Mouse (Mus musculus) intestine, embryonic 15.5 days (tissue): ENCODE measurements around the gene Gadd45b. TPM values are rescaled to one million over a fixed set of nuclear protein-coding genes. Genes with fewer than 3 reads are reported as not detected.

ENCODE experiments used
- ATAC-seq: fragments of 200-750 bp; cut with Nextera tagmentation; 2 replicates; pipeline ENCODE4 v1.8.0; 2017; ENCODE audit warnings: moderate TSS enrichment, moderate library complexity
- H3K27ac ChIP-seq: fragments of 300-500 bp; sonication (generic); 2 replicates; pipeline ENCODE4 v1.5.1; 2015; ENCODE audit warnings: mild to moderate bottlenecking, inconsistent platforms
- H3K27me3 ChIP-seq: fragments of 300-500 bp; sonication (generic); replicated peaks from 2 replicates; pipeline ENCODE4 v1.6.1; 2015; ENCODE audit warnings: inconsistent platforms
- H3K36me3 ChIP-seq: fragments of 300-500 bp; sonication (generic); 2 replicates; pipeline ENCODE4 v1.6.1; 2015; ENCODE audit warnings: inconsistent platforms
- H3K4me1 ChIP-seq: fragments of 300-500 bp; sonication (generic); replicated peaks from 2 replicates; pipeline ENCODE4 v1.6.1; 2015; ENCODE audit warnings: inconsistent platforms
- H3K4me2 ChIP-seq: fragments of 300-500 bp; sonication (generic); replicated peaks from 2 replicates; pipeline ENCODE4 v1.6.1; 2015; ENCODE audit warnings: mild to moderate bottlenecking, inconsistent platforms
- H3K4me3 ChIP-seq: fragments of 300-500 bp; sonication (generic); replicated peaks from 2 replicates; pipeline ENCODE4 v1.5.1; 2015; ENCODE audit warnings: inconsistent platforms
- H3K9ac ChIP-seq: fragments of 300-500 bp; sonication (generic); 2 replicates; pipeline ENCODE4 v1.6.1; 2015; ENCODE audit warnings: inconsistent platforms
- H3K9me3 ChIP-seq: fragments of 300-500 bp; sonication (generic); 2 replicates; pipeline ENCODE4 v1.6.1; 2016; ENCODE audit warnings: inconsistent platforms
- WGBS: fragments of 180-500 bp; shearing (Covaris S2); methylation state at CpG from one replicate; pipeline ENCODE4 v1.1.7; 2015; 5-methylcytosine and 5-hydroxymethylcytosine counted together
- polyA plus RNA-seq: library from polyadenylated mRNA; unstranded; fragments of >200 nt; fragmentation: Nextera tagmentation; extraction: Ambion mirVana; gene quantifications from 2 replicates; pipeline ENCODE4 v1.2.1, GENCODE M21; 2015

Gadd45b gene
- polyA plus RNA-seq, 1 experiment from 2014 or later: 26.6 TPM

- Histone ChIP-seq H3K36me3 (no peaks in the 10 kb centered on the region), H3K27ac (no peak overlapping the region), H3K27me3 (no peaks in the 10 kb centered on the region), H3K4me1 (peaks cover 39% of the 10 kb centered on the region), H3K9ac (no peak overlapping the region), H3K9me3 (no peaks in the 10 kb centered on the region), H3K4me2 (no peak overlapping the region), H3K4me3 (no peak overlapping the region)
- no peak for ATAC-seq
- WGBS: 37% methylated on average over 12 of the region's 12 CpGs
These were observed 36.4 kb downstream of the Gadd45b start for GRCm38 (mm10) chr10:80966296-80966695.

- peaks cover 39% of the 10 kb centered on the region for H3K4me1 ChIP-seq
- no peaks in the 10 kb centered on the region for H3K9me3 ChIP-seq
- 41% methylated on average over 3 of the region's 3 CpGs for WGBS
- H3K27me3 ChIP-seq: no peaks in the 10 kb centered on the region
- no peak overlapping the region for H3K9ac ChIP-seq
- no peak for ATAC-seq
- H3K36me3 ChIP-seq: no peaks in the 10 kb centered on the region
- no peak overlapping the region for H3K4me2 ChIP-seq
- H3K4me3 ChIP-seq: no peak overlapping the region
- H3K27ac ChIP-seq: no peak overlapping the region
These were observed 37.3 kb downstream of the Gadd45b start for GRCm38 (mm10) chr10:80967101-80967656.

- no peaks in the 10 kb centered on the region for H3K36me3 ChIP-seq
- WGBS: 81% methylated on average over 4 of the region's 4 CpGs
- H3K4me3 ChIP-seq: no peak overlapping the region
- H3K27ac ChIP-seq: no peak overlapping the region
- no peak for ATAC-seq
- no peak overlapping the region for H3K4me2 ChIP-seq
- H3K9ac ChIP-seq: no peak overlapping the region
- H3K9me3 ChIP-seq: no peaks in the 10 kb centered on the region
- peaks cover 41% of the 10 kb centered on the region for H3K4me1 ChIP-seq
- no peaks in the 10 kb centered on the region for H3K27me3 ChIP-seq
These were observed 38.2 kb downstream of the Gadd45b start for GRCm38 (mm10) chr10:80968106-80968505.

- Histone ChIP-seq H3K27me3 (no peaks in the 10 kb centered on the region), H3K9ac (no peak overlapping the region), H3K4me3 (no peak overlapping the region), H3K4me2 (no peak overlapping the region), H3K27ac (no peak overlapping the region), H3K9me3 (no peaks in the 10 kb centered on the region), H3K4me1 (peaks cover 35% of the 10 kb centered on the region), H3K36me3 (no peaks in the 10 kb centered on the region)
- 80% methylated on average over 3 of the region's 3 CpGs for WGBS
- no peak for ATAC-seq
These were observed 39.4 kb downstream of the Gadd45b start for GRCm38 (mm10) chr10:80969298-80969697.

GRCm38 (mm10) chr10:80970159-80970558 is 40.3 kb downstream of the Gadd45b start:
- H3K27me3 ChIP-seq: no peaks in the 10 kb centered on the region
- no peaks in the 10 kb centered on the region for H3K9me3 ChIP-seq
- no peak overlapping the region for H3K9ac ChIP-seq
- no peaks in the 10 kb centered on the region for H3K36me3 ChIP-seq
- H3K4me1 ChIP-seq: peaks cover 37% of the 10 kb centered on the region
- H3K27ac ChIP-seq: no peak overlapping the region
- no peak overlapping the region for H3K4me3 ChIP-seq
- 83% methylated on average over 8 of the region's 8 CpGs for WGBS
- no peak for ATAC-seq
- no peak overlapping the region for H3K4me2 ChIP-seq

- Histone ChIP-seq H3K4me3 (no peak overlapping the region), H3K9me3 (no peaks in the 10 kb centered on the region), H3K4me2 (no peak overlapping the region), H3K27ac (peak overlapping the region; percentile 48), H3K9ac (no peak overlapping the region), H3K27me3 (no peaks in the 10 kb centered on the region), H3K36me3 (no peaks in the 10 kb centered on the region), H3K4me1 (peaks cover 34% of the 10 kb centered on the region)
- peak; percentile 50 for ATAC-seq
- WGBS: 40% methylated on average over 15 of the region's 15 CpGs
These were observed 41.7 kb downstream of the Gadd45b start for GRCm38 (mm10) chr10:80971533-80971932.

GRCm38 (mm10) chr10:80972071-80972987 is 42.5 kb downstream of the Gadd45b start:
- Histone ChIP-seq H3K27ac (peak overlapping the region; percentile 61; the same call in 1 of the 2 replicates), H3K9me3 (no peaks in the 10 kb centered on the region), H3K4me3 (no peak overlapping the region), H3K9ac (no peak overlapping the region), H3K27me3 (no peaks in the 10 kb centered on the region), H3K36me3 (no peaks in the 10 kb centered on the region), H3K4me2 (no peak overlapping the region), H3K4me1 (peaks cover 30% of the 10 kb centered on the region)
- WGBS: 40% methylated on average over 11 of the region's 11 CpGs
- peak; percentile 9; the same call in 1 of the 2 replicates for ATAC-seq

GRCm38 (mm10) chr10:80973722-80974121 is 43.8 kb downstream of the Gadd45b start:
- H3K9me3 ChIP-seq: no peaks in the 10 kb centered on the region
- no peaks in the 10 kb centered on the region for H3K36me3 ChIP-seq
- no peak overlapping the region for H3K27ac ChIP-seq
- no peak overlapping the region for H3K9ac ChIP-seq
- peaks cover 27% of the 10 kb centered on the region for H3K4me1 ChIP-seq
- H3K4me2 ChIP-seq: no peak overlapping the region
- H3K27me3 ChIP-seq: no peaks in the 10 kb centered on the region
- no peak for ATAC-seq
- 82% methylated on average over 1 of the region's 1 CpGs for WGBS
- no peak overlapping the region for H3K4me3 ChIP-seq

GRCm38 (mm10) chr10:80975478-80975877 is 45.6 kb downstream of the Gadd45b start:
- ATAC-seq: peak; percentile 82
- no peaks in the 10 kb centered on the region for H3K9me3 ChIP-seq
- peak overlapping the region; percentile 56 for H3K27ac ChIP-seq
- WGBS: 63% methylated on average over 11 of the region's 11 CpGs
- H3K4me2 ChIP-seq: peak overlapping the region; percentile 30
- peaks cover 27% of the 10 kb centered on the region for H3K4me1 ChIP-seq
- H3K9ac ChIP-seq: no peak overlapping the region
- no peaks in the 10 kb centered on the region for H3K27me3 ChIP-seq
- H3K4me3 ChIP-seq: no peak overlapping the region
- no peaks in the 10 kb centered on the region for H3K36me3 ChIP-seq

- peaks cover 9% of the 10 kb centered on the region; the same call in 1 of the 2 replicates for H3K27me3 ChIP-seq
- no peak overlapping the region for H3K4me3 ChIP-seq
- no peak overlapping the region for H3K9ac ChIP-seq
- no peaks in the 10 kb centered on the region for H3K9me3 ChIP-seq
- no peaks in the 10 kb centered on the region for H3K36me3 ChIP-seq
- 54% methylated on average over 7 of the region's 7 CpGs for WGBS
- H3K4me1 ChIP-seq: peaks cover 16% of the 10 kb centered on the region
- H3K27ac ChIP-seq: no peak overlapping the region
- no peak overlapping the region for H3K4me2 ChIP-seq
- ATAC-seq: no peak
These were observed 51.8 kb downstream of the Gadd45b start for GRCm38 (mm10) chr10:80981564-80982112.
